Mouse (Mus musculus) CH12.LX (cell line): ENCODE measurements around the gene Aim2. TPM values are rescaled to one million over a fixed set of nuclear protein-coding genes. Genes with fewer than 3 reads are reported as not detected.

ENCODE experiments used
- DNase-seq: peaks from one replicate; pipeline ENCODE4 v3.0.0-alpha.2; 2013; ENCODE audit errors: extremely low read depth
- H3K27ac ChIP-seq: 2 replicates; pipeline ENCODE4 v1.5.1; 2012; ENCODE audit warnings: low read depth, mild to moderate bottlenecking, control low read depth, moderate library complexity; ENCODE audit not compliant: insufficient read depth
- H3K27me3 ChIP-seq: replicated peaks from 2 replicates; pipeline ENCODE3; 2012; ENCODE audit warnings: inconsistent platforms
- H3K36me3 ChIP-seq, 2 experiments: replicated peaks in 1 of 2; 2 replicates each; pipeline versions ENCODE3 to v1.6.1; 2012; ENCODE audit warnings: inconsistent platforms in 1 of 2, low read length in 1 of 2, mild to moderate bottlenecking in 1 of 2, mixed read lengths in 1 of 2, moderate library complexity in 1 of 2; ENCODE audit not compliant: control insufficient read depth in 1 of 2, insufficient read depth in 1 of 2
- H3K4me1 ChIP-seq, 2 experiments: 2 replicates each; pipeline ENCODE4 v1.6.1; 2012; ENCODE audit warnings: inconsistent platforms in 1 of 2, moderate library complexity in 1 of 2; ENCODE audit not compliant: insufficient read depth in 2 of 2, control insufficient read depth in 1 of 2
- H3K4me2 ChIP-seq: 2 replicates; pipeline ENCODE4 v1.6.1; 2012; ENCODE audit warnings: low read depth, mild to moderate bottlenecking, control low read depth; ENCODE audit not compliant: poor library complexity, insufficient read depth, severe bottlenecking
- H3K4me3 ChIP-seq, 3 experiments: fragments of 150-350 bp in 1 of 3; sonication (generic) in 1 of 3; replicated peaks in 1 of 3; 2 replicates each; pipeline versions ENCODE3 to v1.5.1; 2011 to 2012; ENCODE audit warnings: low read depth in 2 of 3, low read length in 2 of 3, mild to moderate bottlenecking in 2 of 3, moderate library complexity in 2 of 3, control low read depth in 1 of 3, improper control_type of control experiment in 1 of 3, inconsistent platforms in 1 of 3, mixed read lengths in 1 of 3; ENCODE audit not compliant: poor library complexity in 1 of 3
- H3K79me2 ChIP-seq: replicated peaks from 2 replicates; pipeline ENCODE4 v1.6.1; 2012; ENCODE audit warnings: mild to moderate bottlenecking, moderate library complexity; ENCODE audit not compliant: control insufficient read depth, poor library complexity, insufficient read depth, severe bottlenecking; ENCODE audit errors: extremely low read depth
- H3K9ac ChIP-seq: 2 replicates; pipeline ENCODE4 v1.6.1; 2012; ENCODE audit warnings: low read depth, mild to moderate bottlenecking, control low read depth, moderate library complexity; ENCODE audit not compliant: insufficient read depth
- H3K9me3 ChIP-seq: replicated peaks from 2 replicates; pipeline ENCODE3; 2012; ENCODE audit warnings: low read length, inconsistent platforms, mixed read lengths
- CHD1 ChIP-seq: IDR thresholded peaks from 2 replicates; pipeline ENCODE4 v1.6.1; 2012; ENCODE audit warnings: low read depth, low read length, improper control_type of control experiment, inconsistent platforms
- CHD2 ChIP-seq: IDR thresholded peaks from 2 replicates; pipeline ENCODE4 v1.6.1; 2011; ENCODE audit warnings: low read length, improper control_type of control experiment
- CTCF ChIP-seq, 2 experiments: IDR thresholded peaks in 1 of 2; conservative IDR thresholded peaks in 1 of 2; 2 replicates each; pipeline ENCODE4 v1.5.1; 2011 to 2012; ENCODE audit warnings: low read depth in 2 of 2, low read length in 2 of 2, improper control_type of control experiment in 1 of 2, inconsistent platforms in 1 of 2, mild to moderate bottlenecking in 1 of 2, moderate library complexity in 1 of 2
- GABPA ChIP-seq: IDR thresholded peaks from 2 replicates; pipeline ENCODE4 v1.6.1; 2012; ENCODE audit warnings: low read depth, low read length, improper control_type of control experiment, inconsistent platforms; ENCODE audit not compliant: insufficient replicate concordance
- IRF4 ChIP-seq: IDR thresholded peaks from 2 replicates; pipeline ENCODE4 v1.6.1; 2014; ENCODE audit warnings: low read depth, mild to moderate bottlenecking, inconsistent platforms, low read length, improper control_type of control experiment
- MAFK ChIP-seq: IDR thresholded peaks from 2 replicates; pipeline ENCODE4 v1.6.1; 2011; ENCODE audit warnings: low read length, improper control_type of control experiment; ENCODE audit not compliant: insufficient replicate concordance
- MAZ ChIP-seq: IDR thresholded peaks from 2 replicates; pipeline ENCODE4 v1.6.1; 2012; ENCODE audit warnings: low read depth, mild to moderate bottlenecking, inconsistent platforms, low read length, improper control_type of control experiment, moderate library complexity
- MEF2A ChIP-seq: IDR thresholded peaks from 2 replicates; pipeline ENCODE4 v1.6.1; 2014; ENCODE audit warnings: low read depth, mild to moderate bottlenecking, inconsistent platforms, low read length, improper control_type of control experiment, borderline replicate concordance
- MXI1 ChIP-seq: IDR thresholded peaks from 2 replicates; pipeline ENCODE4 v1.6.1; 2011; ENCODE audit warnings: mild to moderate bottlenecking, low read depth, low read length, improper control_type of control experiment
- NELFE ChIP-seq: IDR thresholded peaks from 2 replicates; pipeline ENCODE4 v1.6.1; 2011; ENCODE audit warnings: low read depth, low read length, improper control_type of control experiment
- POLR2A ChIP-seq: IDR thresholded peaks from 2 replicates; pipeline ENCODE4 v1.6.1; 2011; ENCODE audit warnings: low read depth, mild to moderate bottlenecking, improper control_type of control experiment, low read length
- RAD21 ChIP-seq: IDR thresholded peaks from 2 replicates; pipeline ENCODE4 v1.6.1; 2011; ENCODE audit warnings: low read depth, mild to moderate bottlenecking, low read length, improper control_type of control experiment, moderate library complexity
- RCOR1 ChIP-seq: conservative IDR thresholded peaks from 2 replicates; pipeline ENCODE4 v1.6.1; 2012; ENCODE audit warnings: low read depth, mild to moderate bottlenecking, inconsistent platforms, low read length, improper control_type of control experiment
- SMC3 ChIP-seq: IDR thresholded peaks from 2 replicates; pipeline ENCODE4 v1.6.1; 2011; ENCODE audit warnings: low read depth, low read length, improper control_type of control experiment
- TCF12 ChIP-seq: IDR thresholded peaks from 2 replicates; pipeline ENCODE4 v1.6.1; 2014; ENCODE audit warnings: low read depth, mild to moderate bottlenecking, inconsistent platforms, low read length, improper control_type of control experiment
- UBTF ChIP-seq: IDR thresholded peaks from 2 replicates; pipeline ENCODE4 v1.6.1; 2012; ENCODE audit warnings: low read depth, mild to moderate bottlenecking, inconsistent platforms, low read length, improper control_type of control experiment, moderate library complexity
- USF2 ChIP-seq: conservative IDR thresholded peaks from 2 replicates; pipeline ENCODE4 v1.6.1; 2011; ENCODE audit warnings: low read depth, low read length, improper control_type of control experiment
- dilution Hi-C: fragments of 300-500 bp; cut with MboI; formaldehyde crosslinking; loops from 2 replicates; pipeline ENCODE4 v1.14.3; 2020; ENCODE audit warnings: low sequenced_read_pairs; ENCODE audit not compliant: extremely low pct_unique_long_range_greater_than_20kb, extremely low pct_ligation_motif_present
- in situ Hi-C: fragments of 300-500 bp; cut with MboI; formaldehyde crosslinking; loops from 3 replicates; pipeline ENCODE4 v1.14.3; 2019; ENCODE audit warnings: low sequenced_read_pairs, low pct_ligation_motif_present, low pct_unique_long_range_greater_than_20kb, mixed read lengths
- polyA plus RNA-seq: library from polyadenylated mRNA; unstranded; fragments of >175 nt; gene quantifications from 2 replicates; pipeline ENCODE4 v1.2.1, GENCODE M21; 2012; ENCODE audit warnings: low read depth; ENCODE audit not compliant: insufficient read length
- total RNA-seq, 2 experiments: library from RNA; depleted of rRNA; stranded (reverse); fragments of 300-350 nt in 1 of 2; fragments of >200 nt in 1 of 2; gene quantifications; 2 replicates each; pipeline ENCODE4 v1.2.3; 2012 to 2014

The Aim2 gene
- total and polyA plus RNA-seq, 3 experiments = 59.7 to 117 (median 87.0) TPM

DNA sequence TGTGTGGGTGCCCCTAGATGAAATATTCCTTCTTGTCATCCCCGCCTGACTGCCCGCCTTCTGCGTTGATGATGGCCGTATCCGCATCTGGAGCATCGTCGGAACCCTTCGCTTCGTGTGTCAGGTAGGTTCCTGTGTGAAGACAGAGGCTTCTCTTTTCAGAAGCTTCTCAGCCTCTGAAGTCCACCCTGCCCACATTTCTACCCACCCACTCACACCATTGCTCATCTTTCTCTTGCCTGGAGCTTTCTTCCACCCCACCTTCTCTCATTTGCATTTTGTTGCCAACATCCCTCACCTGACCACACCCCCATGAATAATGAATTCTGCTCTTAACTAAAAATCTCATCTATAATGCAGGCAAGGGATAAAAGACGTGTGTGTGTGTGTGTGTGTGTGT, 13.7 kb upstream of the Aim2 start:
- no peak overlapping the region for H3K4me3 ChIP-seq
- in situ Hi-C loops (loop anchor here (5.0 kb wide), 1 partner anchor 50 kb away; no protein-coding TSS in a partner anchor), dilution Hi-C loops (no loop called here)
- no peak overlapping the region for H3K4me2 ChIP-seq
- no peak overlapping the region for H3K27ac ChIP-seq
- TF ChIP-seq POLR2A = no peak
- no peak for TF ChIP-seq TCF12
- no peak for TF ChIP-seq UBTF
- TF ChIP-seq MAFK = no peak
- TF ChIP-seq GABPA = no peak
- TF ChIP-seq CHD2 = no peak
- TF ChIP-seq RCOR1 = no peak
- no peak for TF ChIP-seq MXI1
- no peak for TF ChIP-seq USF2
- TF ChIP-seq CHD1 = no peak
- no peak for TF ChIP-seq MAZ
- TF ChIP-seq IRF4 = no peak
- TF ChIP-seq RAD21 = no peak
- no peak for DNase-seq
- H3K27me3 ChIP-seq = no peaks in the 10 kb centered on the region
- no peaks in the 10 kb centered on the region for H3K36me3 ChIP-seq
- H3K9me3 ChIP-seq = no peaks in the 10 kb centered on the region
- H3K9ac ChIP-seq = no peak overlapping the region
- no peaks in the 10 kb centered on the region for H3K4me1 ChIP-seq
- no peaks in the 10 kb centered on the region for H3K79me2 ChIP-seq

GRCm38 (mm10) chr1:173339543-173339942, 11.1 kb upstream of the Aim2 start:
- H3K4me1 ChIP-seq = no peaks in the 10 kb centered on the region

More at GRCm38 (mm10) chr1:173339543-173339942, 11.1 kb upstream of the Aim2 start:
- H3K27ac ChIP-seq = no peak overlapping the region
- dilution Hi-C loops (no loop called here), in situ Hi-C loops (loop anchor here (5.0 kb wide), 1 partner anchor 48 kb away; no protein-coding TSS in a partner anchor)
- H3K9me3 ChIP-seq = no peaks in the 10 kb centered on the region
- no peak overlapping the region for H3K4me2 ChIP-seq
- H3K79me2 ChIP-seq = no peaks in the 10 kb centered on the region
- no peak for TF ChIP-seq MEF2A
- peak; percentile 77 to 91 for TF ChIP-seq CTCF (conservative IDR thresholded peaks at IDR 0.05 in 1 of 2, IDR thresholded peaks at IDR 0.05 in 1 of 2; ENCODE audit: low read depth in 2 of 2, low read length in 2 of 2)
- no peak for TF ChIP-seq MAZ
- TF ChIP-seq SMC3 = peak; percentile 94
- TF ChIP-seq RAD21 = peak; percentile 63
- peak; percentile 40; the same call in 1 of the 2 replicates for TF ChIP-seq NELFE
- no peak overlapping the region for H3K9ac ChIP-seq
- no peak overlapping the region for H3K4me3 ChIP-seq
- no peaks in the 10 kb centered on the region for H3K27me3 ChIP-seq
- no peaks in the 10 kb centered on the region for H3K36me3 ChIP-seq
- peak; percentile 61 for DNase-seq
